Comparison of ENCODE assay signal across 7 mouse cellular contexts in the genomic region with DNA sequence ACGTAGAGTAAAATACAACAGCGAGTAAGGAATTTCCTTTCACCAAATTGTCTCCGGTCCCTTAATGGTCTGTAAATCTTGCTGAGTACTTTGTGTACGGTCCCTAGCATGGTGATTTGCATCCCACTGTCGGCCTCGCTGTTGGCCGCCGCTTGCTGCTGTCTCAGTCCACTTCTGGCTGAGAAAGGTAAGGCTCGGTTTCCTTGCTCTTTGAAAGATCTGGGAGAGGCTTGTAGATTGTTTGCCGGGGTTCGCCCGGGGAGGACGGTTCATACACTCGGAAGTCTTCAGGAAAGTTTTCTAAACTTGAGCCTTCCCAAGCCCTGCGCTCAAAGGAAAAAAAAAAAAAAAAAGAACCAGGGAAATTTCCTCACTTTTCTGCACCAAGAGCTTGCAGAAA. TPM values are rescaled to one million over a fixed set of nuclear protein-coding genes. Genes with fewer than 3 reads are reported as not detected.
DNase-seq lines count a peak whose midpoint lies in the region; ATAC-seq lines count a peak whose summit lies in the region.

No protein-coding gene starts in this region.

- H3K4me1 ChIP-seq in intestine, embryonic 16.5 days (ENCODE audit: control insufficient read depth, insufficient read depth, low read length), result peaks cover 9% of the 10 kb centered on the region
- H3K4me1 ChIP-seq in limb, embryonic 13.5 days, result peaks cover 59% of the 10 kb centered on the region
- 0 out of 2 replicates have a peak, but pooled peaks cover 6% of the 10 kb centered on the region for H3K4me1 ChIP-seq in midbrain, embryonic 14.5 days (ENCODE audit: control insufficient read depth, insufficient read depth, low read length)

- peak overlapping the region; percentile 41 for H3K9ac ChIP-seq in intestine, embryonic 16.5 days (ENCODE audit: low read depth, low read length)
- peak overlapping the region; percentile 60 for H3K9ac ChIP-seq in limb, embryonic 13.5 days
- H3K9ac ChIP-seq in midbrain, embryonic 14.5 days (replicated peaks; ENCODE audit: low read length), result peak overlapping the region; percentile 14; the same call in 1 of the 2 replicates

- H3K27ac ChIP-seq in intestine, embryonic 16.5 days (ENCODE audit: low read length), result no peak overlapping the region
- no peak overlapping the region for H3K27ac ChIP-seq in limb, embryonic 13.5 days
- no peak overlapping the region for H3K27ac ChIP-seq in midbrain, embryonic 14.5 days (replicated peaks; ENCODE audit: low read depth, low read length)

- peak; percentile 50 for DNase-seq in Muller cell, postnatal 12 days (ENCODE audit: inconsistent ontology term)
- peak; percentile 14 for DNase-seq in brain, embryonic 18.5 days (ENCODE audit: low read depth, low spot score)
- peak; percentile 83 for DNase-seq in midbrain, embryonic 14.5 days
- DNase-seq in testis, postnatal 10 days (ENCODE audit: low spot score), result peak; percentile 55

- H3K4me3 ChIP-seq in intestine, embryonic 16.5 days (ENCODE audit: low read length), result peak overlapping the region; percentile 43
- H3K4me3 ChIP-seq in limb, embryonic 13.5 days, result peak overlapping the region; percentile 47
- peak overlapping the region; percentile 28 for H3K4me3 ChIP-seq in midbrain, embryonic 14.5 days (replicated peaks; ENCODE audit: low read depth, low read length)

- H3K27me3 ChIP-seq in intestine, embryonic 16.5 days (replicated peaks; ENCODE audit: control insufficient read depth, insufficient read depth, low read length), result peaks cover 8% of the 10 kb centered on the region; the same call in 1 of the 2 replicates
- H3K27me3 ChIP-seq in limb, embryonic 13.5 days, result peaks cover 25% of the 10 kb centered on the region
- H3K27me3 ChIP-seq in midbrain, embryonic 14.5 days (ENCODE audit: control insufficient read depth, insufficient read depth, low read length), result peaks cover 3% of the 10 kb centered on the region; the same call in 1 of the 2 replicates

- H3K9me3 ChIP-seq in intestine, embryonic 16.5 days (ENCODE audit: control insufficient read depth, low read length), result no peaks in the 10 kb centered on the region
- H3K9me3 ChIP-seq in limb, embryonic 13.5 days, result no peaks in the 10 kb centered on the region
- no peaks in the 10 kb centered on the region for H3K9me3 ChIP-seq in midbrain, embryonic 14.5 days (ENCODE audit: control insufficient read depth, low read length)

- H3K4me2 ChIP-seq in intestine, embryonic 16.5 days (ENCODE audit: low read depth, low read length), result peak overlapping the region; percentile 51
- H3K4me2 ChIP-seq in limb, embryonic 13.5 days (replicated peaks), result peak overlapping the region; percentile 62
- peak overlapping the region; percentile 55 for H3K4me2 ChIP-seq in midbrain, embryonic 14.5 days (ENCODE audit: low read length)

- H3K36me3 ChIP-seq in intestine, embryonic 16.5 days (ENCODE audit: control insufficient read depth, insufficient read depth, low read length), result no peaks in the 10 kb centered on the region
- peaks cover 3% of the 10 kb centered on the region for H3K36me3 ChIP-seq in limb, embryonic 13.5 days
- H3K36me3 ChIP-seq in midbrain, embryonic 14.5 days (ENCODE audit: control insufficient read depth, insufficient read depth, low read length), result no peaks in the 10 kb centered on the region

- WGBS in intestine, embryonic 16.5 days, result under 1% methylated on average over 15 of the region's 15 CpGs
- under 1% methylated on average over 15 of the region's 15 CpGs for WGBS in limb, embryonic 13.5 days
- WGBS in midbrain, embryonic 14.5 days, result under 1% methylated on average over 15 of the region's 15 CpGs

- ATAC-seq in granulocyte monocyte progenitor cell, adult 5-6 weeks (replicated peaks; ENCODE audit: poor library complexity, severe bottlenecking), result peak; percentile 37; the same call in 1 of the 2 replicates
- ATAC-seq in intestine, embryonic 16.5 days, result no peak
- ATAC-seq in limb, embryonic 13.5 days (ENCODE audit: low FRiP score, low read depth), result peak; percentile 73; the same call in 1 of the 2 replicates
- no peak for ATAC-seq in midbrain, embryonic 14.5 days (ENCODE audit: low FRiP score, low TSS enrichment)

RNA-seq across cellular contexts. Expression of a gene that starts 0.4 kb away (rescaled TPM):
- 0.79 TPM in 1 of 2 replicates, not detected in the other for total RNA-seq in granulocyte monocyte progenitor cell, adult 5-6 weeks (2014; fragmentation: Nextera tagmentation)
- 0.46 TPM in 1 of 2 replicates, not detected in the other for total RNA-seq in granulocyte monocyte progenitor cell, adult 5-6 weeks (2017)
- polyA plus RNA-seq in intestine, embryonic 16.5 days (2015; fragmentation: Nextera tagmentation; extraction: Ambion mirVana), result 13.1 and 13.4 TPM in 2 replicates
- polyA plus RNA-seq in limb, embryonic 13.5 days (2015; fragmentation: Nextera tagmentation; extraction: Ambion mirVana), result 17.1 and 18.1 TPM in 2 replicates
- 5.9 and 8.7 TPM in 2 replicates for polyA plus RNA-seq in midbrain, embryonic 14.5 days (2014; fragmentation: Nextera tagmentation; extraction: Ambion mirVana)

RNA-seq across cellular contexts. Expression of a gene that starts 27.9 kb away (rescaled TPM):
- 16.0 and 24.3 TPM in 2 replicates for total RNA-seq in granulocyte monocyte progenitor cell, adult 5-6 weeks (2014; fragmentation: Nextera tagmentation)
- 19.0 and 28.8 TPM in 2 replicates for total RNA-seq in granulocyte monocyte progenitor cell, adult 5-6 weeks (2017)
- 24.5 and 25.4 TPM in 2 replicates for polyA plus RNA-seq in intestine, embryonic 16.5 days (2015; fragmentation: Nextera tagmentation; extraction: Ambion mirVana)
- polyA plus RNA-seq in limb, embryonic 13.5 days (2015; fragmentation: Nextera tagmentation; extraction: Ambion mirVana), result 6.9 and 8.2 TPM in 2 replicates
- 0.61 and 1.3 TPM in 2 replicates for polyA plus RNA-seq in midbrain, embryonic 14.5 days (2014; fragmentation: Nextera tagmentation; extraction: Ambion mirVana)

Comparison
In these comparisons a context has a peak if more than half of its experiments do, and no peak if none do; other contexts are left out.
1. DNase-seq: peak in every context shown above with its lines; median percentile 83 in midbrain, embryonic 14.5 days; 55 in testis, postnatal 10 days; 50 in Muller cell, postnatal 12 days; 14 in brain, embryonic 18.5 days.
2. ATAC-seq: peak in granulocyte monocyte progenitor cell, adult 5-6 weeks (single experiment) and limb, embryonic 13.5 days (single experiment); none in intestine, embryonic 16.5 days (single experiment) and midbrain, embryonic 14.5 days (single experiment).
3. Peak in every context shown above with its lines, with median percentiles within 50 percentile points of each other: H3K4me2 ChIP-seq, H3K4me3 ChIP-seq and H3K9ac ChIP-seq.